Mouse (Mus musculus): ENCODE measurements around the gene Rnf213. TPM values are rescaled to one million over a fixed set of nuclear protein-coding genes. Genes with fewer than 3 reads are reported as not detected.

Gene Rnf213
- polyA plus RNA-seq, 1 experiment from 2014 or later = 4.6 TPM

MicroRNAs within 50 kb of the gene (microRNA counts, 519-probe panel; counts per million panel counts)
- not detected for microRNA mmu-miR-1932

Small RNA genes lying within 50 kb of the gene (microRNA-seq; reads per million reads assigned to microRNA genes)
- gene Mir1932 = not detected

Other genes starting within 250 kb of the Rnf213 start
- 16.1 and 19.7 TPM in 2 replicates for gene Tbc1d16, start 164.6 kb upstream of the Rnf213 start, polyA plus RNA-seq (2015; fragmentation: Nextera tagmentation; extraction: Ambion mirVana)
- 1.3 and 2.5 TPM in 2 replicates for gene Ccdc40, start 164.5 kb upstream of the Rnf213 start, polyA plus RNA-seq (2015; fragmentation: Nextera tagmentation; extraction: Ambion mirVana)
- 74.7 and 97.9 TPM in 2 replicates for gene Gaa, start 125.2 kb upstream of the Rnf213 start, polyA plus RNA-seq (2015; fragmentation: Nextera tagmentation; extraction: Ambion mirVana)
- gene Eif4a3, start 93.0 kb upstream of the Rnf213 start, polyA plus RNA-seq (2015; fragmentation: Nextera tagmentation; extraction: Ambion mirVana) = 213 and 251 TPM in 2 replicates
- 0.28 and 0.38 TPM in 2 replicates for gene Card14, start 85.3 kb upstream of the Rnf213 start, polyA plus RNA-seq (2015; fragmentation: Nextera tagmentation; extraction: Ambion mirVana)
- 5.4 and 7.1 TPM in 2 replicates for gene Sgsh, start 37.6 kb upstream of the Rnf213 start, polyA plus RNA-seq (2015; fragmentation: Nextera tagmentation; extraction: Ambion mirVana)
- gene Slc26a11, start 37.5 kb upstream of the Rnf213 start, polyA plus RNA-seq (2015; fragmentation: Nextera tagmentation; extraction: Ambion mirVana) = 9.0 and 10.4 TPM in 2 replicates
- gene Endov, start 98.2 kb downstream of the Rnf213 start, polyA plus RNA-seq (2015; fragmentation: Nextera tagmentation; extraction: Ambion mirVana) = 9.6 and 12.4 TPM in 2 replicates
- gene Nptx1, start 154.7 kb downstream of the Rnf213 start, polyA plus RNA-seq (2015; fragmentation: Nextera tagmentation; extraction: Ambion mirVana) = 0.79 and 1.1 TPM in 2 replicates
- gene Rptor, start 209.8 kb downstream of the Rnf213 start, polyA plus RNA-seq (2015; fragmentation: Nextera tagmentation; extraction: Ambion mirVana) = 6.4 and 10.2 TPM in 2 replicates